Mouse (Mus musculus) layer of hippocampus, postnatal 10 days (tissue): Measurements from ENCODE around the gene Strn. TPM values are rescaled to one million over a fixed set of nuclear protein-coding genes. Genes with fewer than 3 reads are reported as not detected.
A peak's percentile ranks its signal among the peaks of the same experiment; 100 is the strongest.

Experiments used
- DNase-seq, 2 experiments: peaks; one replicate each; pipeline ENCODE4 v3.0.0; 2021; ENCODE audit warnings: low spot score in 2 of 2
- long read RNA-seq: library from polyadenylated mRNA; stranded (forward); transcript quantifications from one replicate; pipeline ENCODE4 v2.0.0, GENCODE M21; 2023
- total RNA-seq, 2 experiments: library from RNA; stranded (reverse); gene quantifications; 2 replicates each; pipeline ENCODE4 v1.2.3; 2021

Gene Strn
- 10 to 100 TPM; 66.7 to 67.1 TPM for total RNA-seq
- long read RNA-seq, full-length matches to known transcripts = 4 of 14 reads
- long read RNA-seq, partial matches to known transcripts = 2 of 14 reads
- long read RNA-seq, other reads (novel, unspliced or antisense) = 8 of 14 reads

DNA sequence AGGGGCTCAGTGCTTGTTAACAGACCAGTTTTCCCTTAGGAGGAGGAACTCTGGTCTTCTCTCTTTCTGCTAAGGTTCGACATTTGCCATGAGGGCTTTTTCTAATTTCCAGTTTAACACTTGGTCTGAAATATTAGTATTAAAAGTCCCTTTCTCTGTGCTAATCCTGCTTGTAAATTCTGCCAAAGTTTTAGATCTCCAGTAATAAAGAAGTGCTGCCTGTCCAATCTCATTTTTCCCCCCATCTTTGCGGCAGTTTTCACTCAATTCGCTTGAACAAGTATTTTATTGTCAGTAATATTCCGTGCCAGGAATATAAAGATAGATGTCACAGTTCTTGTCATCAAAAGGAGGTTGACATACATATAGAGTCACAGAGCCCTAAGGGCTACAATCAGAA lies at the start of gene Strn:
Gene Strn (minus strand): TSS at position 101 of the 400 bp plus-strand sequence.
- DNase-seq = no peak

- DNase-seq = no peak
Measured at GRCm38 (mm10) chr17:78778765-78779164, 41.8 kb upstream of the Strn start.

DNA sequence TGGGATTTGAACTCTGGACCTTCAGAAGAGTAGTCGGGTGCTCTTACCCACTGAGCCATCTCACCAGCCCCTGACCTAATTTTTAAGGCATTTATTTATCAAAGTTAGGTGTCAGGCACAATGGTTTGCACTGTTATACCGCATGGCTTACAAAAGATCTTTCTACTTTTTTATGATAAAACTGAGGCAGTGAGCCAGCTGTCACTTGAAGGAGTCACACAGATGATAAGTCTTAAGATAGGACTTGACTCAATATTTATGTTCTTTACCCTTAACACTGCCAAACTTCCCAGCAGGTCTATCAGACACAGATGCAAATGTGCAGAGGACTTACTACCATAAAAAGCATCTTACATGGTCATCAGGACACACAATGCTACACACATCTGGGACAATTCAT lies 35.3 kb upstream of the Strn start:
- no peak for DNase-seq

DNA sequence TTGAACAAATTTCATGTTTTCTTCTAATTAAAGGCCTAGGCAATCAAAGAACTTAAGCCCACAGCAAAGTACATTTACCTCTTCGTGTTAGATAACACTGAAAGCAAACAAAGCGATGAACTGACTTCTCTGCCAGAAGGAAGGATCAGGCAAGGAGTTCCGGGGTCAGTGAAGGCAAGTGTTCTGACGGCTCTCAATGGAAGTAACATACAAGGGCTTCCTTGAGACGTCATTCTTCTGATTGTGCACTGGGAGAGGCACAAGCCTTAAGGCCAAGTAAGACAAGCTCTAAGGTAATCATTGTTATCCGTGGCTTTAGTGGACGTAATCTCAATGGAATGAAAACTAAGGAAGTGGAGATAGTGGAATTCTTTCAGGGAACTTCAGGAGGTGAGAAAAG lies 33.9 kb upstream of the Strn start:
- no peak for DNase-seq

DNA sequence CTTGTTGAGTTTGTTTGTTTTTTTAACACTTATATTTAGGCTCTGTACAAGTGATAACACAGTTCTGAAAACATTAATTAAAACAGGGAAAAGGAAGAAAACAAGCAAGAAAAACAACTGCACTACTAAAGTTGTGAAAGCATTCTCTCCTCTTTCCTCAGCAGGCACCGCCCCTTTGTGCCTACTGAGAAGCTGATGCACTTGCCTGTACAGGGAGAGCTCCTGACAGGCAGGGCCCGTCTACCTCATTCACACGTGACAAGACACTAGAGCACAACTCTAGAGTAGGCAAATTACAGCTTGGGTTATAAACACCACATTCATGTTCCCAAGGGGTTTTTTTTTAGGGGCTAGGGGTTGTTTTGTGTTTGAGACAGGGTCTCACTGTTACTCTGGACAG lies 32.3 kb upstream of the Strn start:
- no peak for DNase-seq

- no peak for DNase-seq
Measured at GRCm38 (mm10) chr17:78768937-78769336, 31.9 kb upstream of the Strn start.

GRCm38 (mm10) chr17:78767546-78767945 lies 30.6 kb upstream of the Strn start:
- no peak for DNase-seq

DNA sequence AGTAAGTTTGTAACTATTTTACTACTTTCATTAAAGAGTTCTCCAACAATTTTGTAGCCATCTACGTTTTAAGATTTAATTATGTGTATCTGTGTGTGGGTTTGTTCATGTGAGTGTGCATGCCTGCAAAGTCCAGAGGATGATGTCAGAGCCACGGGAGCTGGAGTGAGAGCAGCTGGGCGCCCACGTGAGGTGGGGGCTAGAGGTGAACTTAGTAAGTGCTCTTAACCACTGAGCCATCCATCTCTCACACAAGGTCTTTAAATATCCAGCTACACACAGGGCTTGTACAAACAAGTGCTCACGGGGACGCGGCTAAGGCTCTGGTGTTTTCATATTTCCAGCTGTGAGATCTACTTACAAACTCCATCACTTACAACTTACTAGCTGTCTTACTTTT lies 29.1 kb upstream of the Strn start:
- DNase-seq = no peak

- DNase-seq = no peak
Measured at GRCm38 (mm10) chr17:78763272-78763671, 26.3 kb upstream of the Strn start.

GRCm38 (mm10) chr17:78752938-78753655 lies 16.1 kb upstream of the Strn start:
- no peak for DNase-seq

DNA sequence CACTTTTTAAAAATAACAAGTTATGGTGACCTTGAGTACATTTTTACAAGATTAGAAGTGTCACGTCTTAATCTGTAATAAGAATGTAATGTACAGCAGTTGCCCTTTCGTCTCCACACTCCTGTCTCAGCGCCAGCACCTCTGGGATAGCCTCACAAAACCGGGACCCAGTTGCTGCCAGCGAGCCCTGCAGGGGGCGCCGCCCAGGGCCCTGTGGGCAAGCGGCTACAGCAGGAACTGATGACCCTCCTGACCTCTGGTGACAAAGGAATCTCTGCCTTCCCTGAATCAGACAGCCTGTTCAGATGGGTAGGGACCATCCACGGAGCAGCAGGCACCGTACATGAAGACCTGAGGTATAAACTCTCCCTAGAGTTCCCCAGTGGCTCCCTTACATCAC lies 15.1 kb upstream of the Strn start:
- no peak for DNase-seq

DNA sequence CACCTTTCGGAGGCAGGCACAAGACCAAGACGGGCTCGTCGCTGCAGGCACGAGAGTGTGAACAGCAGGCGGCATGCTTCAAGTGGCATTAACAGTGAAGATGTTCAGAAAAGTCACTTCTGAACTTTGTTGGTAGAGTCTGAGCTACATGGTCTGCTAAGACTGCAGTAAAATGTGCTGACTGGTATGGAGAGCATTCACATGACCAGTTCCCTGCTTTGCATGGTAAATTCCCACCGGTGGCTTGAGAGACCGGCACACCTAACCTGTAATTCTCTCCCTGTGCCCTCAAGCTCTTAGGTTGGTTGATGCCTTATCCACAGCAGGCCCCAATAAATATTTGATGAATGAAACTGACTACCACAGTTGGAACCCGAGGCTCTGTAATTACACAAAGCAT lies 11.4 kb upstream of the Strn start:
- DNase-seq = no peak

DNA sequence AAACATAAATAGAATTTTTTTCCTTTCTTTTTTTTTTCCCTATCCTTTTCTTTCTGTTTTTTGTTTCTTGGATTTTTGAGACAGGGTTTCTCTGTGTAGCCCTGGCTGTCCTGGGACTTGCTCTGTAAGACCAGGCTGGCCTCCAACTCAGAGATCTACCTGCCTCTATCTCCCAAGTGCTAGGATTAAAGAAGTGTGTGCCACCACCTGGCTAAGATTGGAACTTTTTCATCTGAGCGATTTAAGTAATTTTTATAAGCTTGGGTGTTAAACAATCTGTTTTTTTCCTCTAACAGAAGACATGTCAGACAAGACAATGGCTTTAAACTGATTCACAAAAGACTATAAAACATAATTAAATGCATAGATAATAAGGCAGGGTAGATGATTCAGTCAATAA lies 1.4 kb upstream of the Strn start:
- no peak for DNase-seq

GRCm38 (mm10) chr17:78737771-78738170 lies 775 bp upstream of the Strn start:
- no peak for DNase-seq

- peak; percentile 98 to 99 for DNase-seq
Measured at GRCm38 (mm10) chr17:78736473-78736988, 465 bp downstream of the Strn start.

- peak; percentile 29 to 30 for DNase-seq
Measured at GRCm38 (mm10) chr17:78735731-78736472, 1.1 kb downstream of the Strn start.

DNA sequence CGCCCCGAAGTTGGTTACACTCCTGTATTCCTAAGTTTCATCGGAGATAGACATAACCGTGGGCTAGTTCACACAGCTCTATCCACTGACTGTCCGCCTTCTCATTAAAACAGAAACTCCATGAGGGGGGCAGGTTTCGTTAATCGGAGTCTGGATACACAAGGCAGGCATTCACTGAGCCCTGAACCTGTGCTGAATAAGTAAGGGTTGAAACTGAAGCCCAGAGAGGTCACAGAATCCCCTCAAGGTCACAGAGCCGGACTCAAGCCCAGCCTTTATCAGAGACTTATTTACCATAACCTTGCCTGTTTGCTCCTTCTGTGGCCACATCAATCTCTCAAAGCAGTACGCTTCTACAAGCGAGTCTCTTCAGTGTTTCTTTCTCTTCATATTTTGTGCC lies 2.2 kb downstream of the Strn start:
- no peak for DNase-seq

GRCm38 (mm10) chr17:78732056-78732455 lies 4.9 kb downstream of the Strn start:
- no peak for DNase-seq

DNA sequence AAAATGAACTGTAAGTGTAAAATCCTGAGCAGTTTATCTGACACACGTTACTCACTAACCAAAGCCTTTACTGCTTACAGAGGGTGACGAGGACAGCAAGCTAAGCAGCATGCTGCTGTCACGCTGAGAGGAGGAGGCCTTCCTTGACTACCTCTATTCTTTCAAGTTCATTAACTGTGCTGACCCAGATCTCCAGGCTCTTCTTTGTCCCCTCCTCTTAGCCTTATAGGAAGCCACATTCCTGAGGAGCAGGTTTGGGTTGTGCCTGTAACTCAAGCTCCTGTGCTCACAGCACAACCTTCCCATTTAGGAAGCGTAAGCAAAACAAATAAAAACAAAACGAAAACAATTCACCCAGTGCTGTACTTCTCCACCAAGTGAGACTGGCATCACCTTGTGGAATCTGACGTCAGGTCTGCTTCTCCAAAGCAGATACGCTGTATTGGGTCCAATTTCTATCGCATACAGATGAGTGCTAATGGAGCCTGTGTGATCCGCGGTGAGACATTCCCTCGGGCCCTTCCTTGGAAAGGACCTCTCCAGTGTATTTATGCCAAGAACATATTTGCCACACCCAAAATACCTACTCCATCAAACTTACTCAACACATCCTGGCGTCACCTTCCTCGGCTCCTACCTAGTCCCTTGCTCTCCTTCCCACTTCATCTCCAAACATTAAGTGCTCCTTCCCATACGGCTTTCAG lies 10.1 kb downstream of the Strn start:
- DNase-seq = no peak

- no peak for DNase-seq
Measured at GRCm38 (mm10) chr17:78724461-78725055, 12.4 kb downstream of the Strn start.

DNA sequence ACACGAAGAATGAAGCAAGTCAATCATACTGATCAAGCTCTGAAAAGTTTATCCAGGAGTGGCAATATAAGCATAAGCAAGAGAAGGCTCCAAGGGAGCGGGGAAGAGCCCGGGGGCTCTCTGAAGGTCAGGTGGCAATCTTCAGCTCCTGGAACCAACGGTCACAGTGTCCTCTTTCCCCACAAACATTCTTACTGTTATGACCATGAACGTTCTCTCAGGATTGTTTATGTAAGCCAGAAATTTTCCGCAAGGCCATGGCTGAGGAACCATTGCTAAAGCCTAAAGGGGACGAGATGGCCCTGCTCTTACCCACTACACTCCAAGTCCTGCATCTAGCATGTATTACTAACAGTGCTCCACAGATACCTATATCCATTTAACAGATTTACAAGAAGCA lies 15.3 kb downstream of the Strn start:
- DNase-seq = no peak
